Mouse (Mus musculus) heart, adult 11 months (tissue): Measurements from ENCODE around the gene Gm3183.
"Not testable (repeated sequence)": the region's sequence is repeated elsewhere in the genome, so short reads cannot be mapped to it uniquely, and the experiment has no call there.

ENCODE experiments used
- DNase-seq: peaks from one replicate; pipeline ENCODE4 v3.0.0; 2022

The Gm3183 gene

GRCm38 (mm10) chr5:94865136-94865535, at the start of gene Gm3183:
Gene Gm3183 (plus strand): TSS chr5:94865436.
- not testable (repeated sequence) for DNase-seq
